In genomic region chr10:59786289-59786688, GRCm38 (mm10) we compare ENCODE assay signal across 12 mouse cellular contexts.
DNase-seq lines count a peak whose midpoint lies in the region; ATAC-seq lines count a peak whose summit lies in the region.
"Had no signal": no experiment of that assay in that cellular context is flagged by ENCODE, and none has a peak within 500 bp of the region (broad histone marks: within the 10 kb centered on the region; RNA-seq: fewer than 3 reads in every experiment).

No protein-coding gene starts in this region.

- no peak overlapping the region for H3K27ac ChIP-seq in midbrain, embryonic 14.5 days (replicated peaks; ENCODE audit: low read depth, low read length)
- no peak overlapping the region for H3K27ac ChIP-seq in midbrain, embryonic 11.5 days (ENCODE audit: low read depth, low read length)
- H3K27ac ChIP-seq: embryonic facial prominence, embryonic 15.5 days had no signal

- H3K4me3 ChIP-seq in midbrain, embryonic 14.5 days (replicated peaks; ENCODE audit: low read depth, low read length) = no peak overlapping the region
- no peak overlapping the region for H3K4me3 ChIP-seq in midbrain, embryonic 11.5 days (ENCODE audit: low read depth, low read length)
- H3K4me3 ChIP-seq: embryonic facial prominence, embryonic 15.5 days had no signal

- DNase-seq in frontal cortex, postnatal 36 days (ENCODE audit: low spot score in 2 of 2) = peak; percentile 21 to 24
- DNase-seq in frontal cortex, postnatal 10 days (ENCODE audit: low spot score in 2 of 2) = no peak
- DNase-seq in midbrain, embryonic 14.5 days = peak; percentile 51
- no peak for DNase-seq in midbrain, embryonic 11.5 days (ENCODE audit: low spot score, missing footprints)
- peak; percentile 17 for DNase-seq in fibroblast of lung, adult 2 months (ENCODE audit: low read depth)
- DNase-seq in left cerebral cortex, postnatal 4 days = peak; percentile 67
- DNase-seq in testis, postnatal 10 days (ENCODE audit: low spot score) = no peak
- DNase-seq: lung, adult 2 months; spleen, adult 18-20 months; thymus, postnatal 36 days had no signal

- no peaks in the 10 kb centered on the region for H3K4me1 ChIP-seq in midbrain, embryonic 14.5 days (ENCODE audit: control insufficient read depth, insufficient read depth, low read length)
- peaks cover 8% of the 10 kb centered on the region for H3K4me1 ChIP-seq in midbrain, embryonic 11.5 days (ENCODE audit: control insufficient read depth, insufficient read depth, low read length)
- H3K4me1 ChIP-seq: embryonic facial prominence, embryonic 15.5 days had no signal

- intact Hi-C loops in left cerebral cortex, postnatal 4 days (cut with DNase I) = no loop called here

- H3K36me3 ChIP-seq in midbrain, embryonic 14.5 days (ENCODE audit: control insufficient read depth, insufficient read depth, low read length) = peaks cover 13% of the 10 kb centered on the region
- 0 out of 2 replicates have a peak, but pooled peaks cover 3% of the 10 kb centered on the region for H3K36me3 ChIP-seq in midbrain, embryonic 11.5 days (ENCODE audit: control insufficient read depth, insufficient read depth, low read length)

- H3K27me3 ChIP-seq in midbrain, embryonic 14.5 days (ENCODE audit: control insufficient read depth, insufficient read depth, low read length) = no peaks in the 10 kb centered on the region
- no peaks in the 10 kb centered on the region for H3K27me3 ChIP-seq in midbrain, embryonic 11.5 days (ENCODE audit: control insufficient read depth, insufficient read depth, low read length)
- H3K27me3 ChIP-seq: embryonic facial prominence, embryonic 15.5 days had no signal

- H3K4me2 ChIP-seq in midbrain, embryonic 14.5 days (ENCODE audit: low read length) = no peak overlapping the region
- no peak overlapping the region for H3K4me2 ChIP-seq in midbrain, embryonic 11.5 days
- H3K4me2 ChIP-seq: embryonic facial prominence, embryonic 15.5 days had no signal

- no peak overlapping the region for H3K9ac ChIP-seq in midbrain, embryonic 14.5 days (replicated peaks; ENCODE audit: low read length)
- H3K9ac ChIP-seq in midbrain, embryonic 11.5 days (ENCODE audit: low read length) = no peak overlapping the region
- H3K9ac ChIP-seq: embryonic facial prominence, embryonic 15.5 days had no signal

- 21% methylated on average over 5 of the region's 5 CpGs for WGBS in midbrain, embryonic 14.5 days
- WGBS in midbrain, embryonic 11.5 days = 49% methylated on average over 5 of the region's 5 CpGs

- ATAC-seq in midbrain, embryonic 14.5 days (ENCODE audit: low FRiP score, low TSS enrichment) = no peak
- no peak for ATAC-seq in midbrain, embryonic 11.5 days (ENCODE audit: low FRiP score)

- no peaks in the 10 kb centered on the region for H3K9me3 ChIP-seq in midbrain, embryonic 14.5 days (ENCODE audit: control insufficient read depth, low read length)
- no peaks in the 10 kb centered on the region for H3K9me3 ChIP-seq in midbrain, embryonic 11.5 days (ENCODE audit: control insufficient read depth, low read length)
- H3K9me3 ChIP-seq: embryonic facial prominence, embryonic 15.5 days; G1E had no signal

Comparison
In these comparisons a context has a peak if more than half of its experiments do, and no peak if none do; other contexts are left out.
1. DNase-seq: peak in frontal cortex, postnatal 36 days (2 of 2), midbrain, embryonic 14.5 days (single experiment), fibroblast of lung, adult 2 months (single experiment) and left cerebral cortex, postnatal 4 days (single experiment); none in frontal cortex, postnatal 10 days (0 of 2), midbrain, embryonic 11.5 days (single experiment) and testis, postnatal 10 days (single experiment).